Mouse (Mus musculus) forebrain, embryonic 16.5 days (tissue): ENCODE data around the gene Ube2l6. TPM values are rescaled to one million over a fixed set of nuclear protein-coding genes. Genes with fewer than 3 reads are reported as not detected.
"Not testable (repeated sequence)": the region's sequence is repeated elsewhere in the genome, so short reads cannot be mapped to it uniquely, and the experiment has no call there.

Source experiments
- ATAC-seq: fragments of 200-750 bp; cut with Nextera tagmentation; 2 replicates; pipeline ENCODE4 v1.8.0; 2017; ENCODE audit warnings: mild to moderate bottlenecking, moderate library complexity
- H3K27ac ChIP-seq: fragments of 300-500 bp; sonication (generic); 2 replicates; pipeline ENCODE4 v1.5.1; 2014; ENCODE audit warnings: low read length, control low read depth
- H3K27me3 ChIP-seq: fragments of 300-500 bp; sonication (generic); replicated peaks from 2 replicates; pipeline ENCODE4 v1.6.1; 2014; ENCODE audit warnings: low read length; ENCODE audit not compliant: control insufficient read depth, insufficient read depth
- H3K36me3 ChIP-seq: fragments of 300-500 bp; sonication (generic); 2 replicates; pipeline ENCODE4 v1.6.1; 2014; ENCODE audit not compliant: control insufficient read depth, insufficient read depth
- H3K4me1 ChIP-seq: fragments of 300-500 bp; sonication (generic); replicated peaks from 2 replicates; pipeline ENCODE4 v1.6.1; 2014; ENCODE audit warnings: low read length; ENCODE audit not compliant: control insufficient read depth, insufficient read depth
- H3K4me2 ChIP-seq: fragments of 300-500 bp; sonication (generic); 2 replicates; pipeline ENCODE4 v1.6.1; 2014; ENCODE audit warnings: mild to moderate bottlenecking, low read length, control low read depth
- H3K4me3 ChIP-seq: fragments of 300-500 bp; sonication (generic); replicated peaks from 2 replicates; pipeline ENCODE4 v1.5.1; 2014; ENCODE audit warnings: mild to moderate bottlenecking, low read length, control low read depth
- H3K9ac ChIP-seq: fragments of 300-500 bp; sonication (generic); replicated peaks from 2 replicates; pipeline ENCODE4 v1.6.1; 2014; ENCODE audit warnings: low read depth, low read length, control low read depth
- H3K9me3 ChIP-seq: fragments of 300-500 bp; sonication (generic); 2 replicates; pipeline ENCODE4 v1.6.1; 2016; ENCODE audit warnings: low read length; ENCODE audit not compliant: control insufficient read depth
- WGBS: fragments of 180-500 bp; shearing (Covaris S2); extraction: QIAGEN DNeasy Blood & Tissue Kit; methylation state at CpG from one replicate; pipeline ENCODE4 v1.1.7; 2014; 5-methylcytosine and 5-hydroxymethylcytosine counted together
- polyA plus RNA-seq: library from polyadenylated mRNA; unstranded; fragments of >200 nt; fragmentation: Nextera tagmentation; extraction: Ambion mirVana; gene quantifications from 2 replicates; pipeline ENCODE4 v1.2.1, GENCODE M21; 2015

The Ube2l6 gene
- polyA plus RNA-seq, 1 experiment from 2014 or later, result 21.2 TPM

DNA sequence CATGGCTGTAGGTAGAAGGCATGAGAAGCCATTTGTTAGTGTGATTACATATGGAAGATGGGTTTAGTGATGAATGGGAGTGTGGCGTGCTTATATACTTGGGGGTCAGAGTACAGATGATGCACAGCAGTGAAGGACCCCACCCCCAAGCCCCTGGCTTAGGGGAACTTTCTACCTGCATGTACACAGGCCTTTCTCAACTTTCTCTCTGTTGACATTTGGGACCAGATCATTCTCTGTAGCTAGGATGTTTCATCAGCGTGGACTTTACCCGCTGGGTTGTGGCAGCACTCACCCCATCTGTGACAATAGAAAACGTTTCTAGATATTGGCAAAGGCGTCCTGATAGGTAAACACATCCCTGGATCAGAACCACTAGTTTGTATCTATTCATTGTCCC, 2.6 kb downstream of the Ube2l6 start:
- WGBS, result 78% methylated on average over 5 of the region's 5 CpGs
- H3K27me3 ChIP-seq, H3K4me2 ChIP-seq, ATAC-seq, H3K36me3 ChIP-seq, H3K4me3 ChIP-seq, H3K27ac ChIP-seq, H3K4me1 ChIP-seq, H3K9ac ChIP-seq, H3K9me3 ChIP-seq: not testable (repeated sequence)

GRCm38 (mm10) chr2:84803963-84804362, 5.3 kb downstream of the Ube2l6 start:
- no peak for ATAC-seq
- 92% methylated on average over 7 of the region's 7 CpGs for WGBS

GRCm38 (mm10) chr2:84806546-84806945, 7.9 kb downstream of the Ube2l6 start:
- H3K27ac ChIP-seq, result no peak overlapping the region
- H3K36me3 ChIP-seq, result no peaks in the 10 kb centered on the region
- H3K4me1 ChIP-seq, result peaks cover 6% of the 10 kb centered on the region; the same call in 1 of the 2 replicates
- H3K27me3 ChIP-seq, result no peaks in the 10 kb centered on the region
- no peak overlapping the region for H3K4me3 ChIP-seq
- H3K9me3 ChIP-seq, result no peaks in the 10 kb centered on the region
- ATAC-seq, result no peak
- H3K9ac ChIP-seq, result no peak overlapping the region
- WGBS, result 85% methylated on average over 5 of the region's 5 CpGs
- no peak overlapping the region for H3K4me2 ChIP-seq

More at GRCm38 (mm10) chr2:84803963-84804362, 5.3 kb downstream of the Ube2l6 start:
- H3K9ac ChIP-seq, result no peak overlapping the region
- H3K9me3 ChIP-seq, result no peaks in the 10 kb centered on the region
- no peak overlapping the region for H3K4me3 ChIP-seq
- H3K27me3 ChIP-seq, result no peaks in the 10 kb centered on the region
- no peaks in the 10 kb centered on the region for H3K36me3 ChIP-seq
- no peak overlapping the region for H3K4me2 ChIP-seq
- no peak overlapping the region for H3K27ac ChIP-seq
- H3K4me1 ChIP-seq, result peaks cover 5% of the 10 kb centered on the region; the same call in 1 of the 2 replicates

DNA sequence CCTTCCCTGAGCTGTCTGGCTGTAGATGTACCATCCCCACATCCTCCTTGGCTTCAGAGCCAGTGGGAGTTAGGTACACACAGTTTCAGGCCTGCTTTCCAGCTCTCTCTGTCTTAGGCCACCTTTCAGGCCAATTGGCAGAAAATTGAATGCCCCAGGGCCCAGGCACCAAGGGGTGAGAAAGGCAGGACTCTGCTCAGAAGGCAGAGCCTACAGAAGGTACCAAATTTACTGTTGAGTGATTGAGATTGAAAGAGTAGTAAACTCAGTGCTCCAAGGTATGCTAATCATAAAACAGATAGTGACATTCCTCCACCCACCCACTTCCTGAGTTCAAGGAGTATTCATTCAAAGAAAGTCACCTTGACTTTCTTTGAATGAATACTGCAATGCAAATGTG, 10.7 kb downstream of the Ube2l6 start:
- Histone ChIP-seq H3K36me3 (no peaks in the 10 kb centered on the region), H3K27me3 (no peaks in the 10 kb centered on the region), H3K4me3 (no peak overlapping the region), H3K9me3 (no peaks in the 10 kb centered on the region), H3K9ac (no peak overlapping the region), H3K4me2 (no peak overlapping the region), H3K4me1 (peaks cover 6% of the 10 kb centered on the region; the same call in 1 of the 2 replicates), H3K27ac (no peak overlapping the region)
- no peak for ATAC-seq

GRCm38 (mm10) chr2:84810526-84810885, 11.9 kb downstream of the Ube2l6 start:
- no peaks in the 10 kb centered on the region for H3K27me3 ChIP-seq
- H3K4me1 ChIP-seq, result peaks cover 6% of the 10 kb centered on the region; the same call in 1 of the 2 replicates
- 47% methylated on average over 6 of the region's 6 CpGs for WGBS
- no peak overlapping the region for H3K4me3 ChIP-seq
- no peaks in the 10 kb centered on the region for H3K9me3 ChIP-seq
- peak overlapping the region; percentile 38; the same call in 1 of the 2 replicates for H3K4me2 ChIP-seq
- H3K27ac ChIP-seq, result no peak overlapping the region
- ATAC-seq, result no peak; the same call in 1 of the 2 replicates
- no peaks in the 10 kb centered on the region for H3K36me3 ChIP-seq
- H3K9ac ChIP-seq, result no peak overlapping the region

DNA sequence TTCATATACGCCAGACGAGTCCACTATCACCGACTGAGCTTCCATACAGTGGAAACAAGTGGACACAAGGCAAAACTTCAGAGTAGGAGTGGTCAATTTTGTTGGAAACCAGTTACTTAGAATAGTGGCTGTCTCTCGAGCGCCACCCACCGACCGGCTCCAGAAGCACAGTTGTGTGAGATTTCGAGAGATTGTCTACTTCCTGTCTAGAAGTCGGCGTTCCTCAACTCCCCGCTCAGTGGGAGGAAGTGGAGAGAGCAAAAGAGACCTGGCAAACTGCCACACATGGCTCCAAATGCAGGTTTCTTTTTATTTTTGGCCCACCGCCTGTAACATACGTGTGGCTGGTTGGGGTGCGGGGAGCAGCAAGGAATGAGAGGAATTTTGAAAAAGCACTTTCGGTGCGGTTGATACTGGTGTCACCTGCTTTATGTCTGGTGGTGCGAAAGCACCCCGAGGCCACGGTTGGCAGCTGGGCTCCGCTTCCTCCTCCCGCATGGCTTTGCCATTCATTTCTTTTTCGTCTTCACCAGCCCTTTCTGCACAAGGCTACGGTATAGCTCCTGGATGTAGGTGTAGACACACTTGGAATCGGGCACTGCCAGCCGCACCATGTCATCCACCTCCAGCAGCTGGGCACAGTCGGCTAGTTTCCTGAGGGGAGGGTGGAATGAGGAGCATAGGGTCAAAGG, 12.4 kb downstream of the Ube2l6 start:
- no peaks in the 10 kb centered on the region for H3K36me3 ChIP-seq
- 33% methylated on average over 26 of the region's 26 CpGs for WGBS
- peak overlapping the region; percentile 38 for H3K4me2 ChIP-seq
- H3K4me1 ChIP-seq, result peaks cover 6% of the 10 kb centered on the region; the same call in 1 of the 2 replicates
- no peaks in the 10 kb centered on the region for H3K9me3 ChIP-seq
- no peak overlapping the region for H3K9ac ChIP-seq
- no peak overlapping the region for H3K27ac ChIP-seq
- no peaks in the 10 kb centered on the region for H3K27me3 ChIP-seq
- peak; percentile 72 for ATAC-seq
- no peak overlapping the region; the same call in 1 of the 2 replicates for H3K4me3 ChIP-seq

GRCm38 (mm10) chr2:84811880-84812279, 13.3 kb downstream of the Ube2l6 start:
- Histone ChIP-seq H3K4me1 (peaks cover 6% of the 10 kb centered on the region; the same call in 1 of the 2 replicates), H3K36me3 (no peaks in the 10 kb centered on the region), H3K27me3 (no peaks in the 10 kb centered on the region), H3K4me2 (no peak overlapping the region), H3K9ac (no peak overlapping the region), H3K9me3 (no peaks in the 10 kb centered on the region), H3K27ac (no peak overlapping the region), H3K4me3 (no peak overlapping the region)
- no peak for ATAC-seq
- 92% methylated on average over 7 of the region's 7 CpGs for WGBS

- Histone ChIP-seq H3K9me3 (no peaks in the 10 kb centered on the region), H3K4me3 (no peak overlapping the region), H3K9ac (no peak overlapping the region), H3K27me3 (no peaks in the 10 kb centered on the region), H3K4me2 (no peak overlapping the region), H3K27ac (no peak overlapping the region), H3K36me3 (no peaks in the 10 kb centered on the region), H3K4me1 (peaks cover 6% of the 10 kb centered on the region; the same call in 1 of the 2 replicates)
- ATAC-seq, result no peak
- 73% methylated on average over 6 of the region's 6 CpGs for WGBS
These were observed 14.0 kb downstream of the Ube2l6 start for GRCm38 (mm10) chr2:84812676-84813075.

GRCm38 (mm10) chr2:84819861-84820260, 21.2 kb downstream of the Ube2l6 start:
- ATAC-seq, result no peak
- H3K36me3 ChIP-seq, result no peaks in the 10 kb centered on the region
- H3K4me2 ChIP-seq, result no peak overlapping the region
- H3K9me3 ChIP-seq, result no peaks in the 10 kb centered on the region
- H3K4me1 ChIP-seq, result no peaks in the 10 kb centered on the region
- 74% methylated on average over 3 of the region's 3 CpGs for WGBS
- no peak overlapping the region for H3K27ac ChIP-seq
- H3K27me3 ChIP-seq, result peaks cover 5% of the 10 kb centered on the region
- H3K4me3 ChIP-seq, result no peak overlapping the region
- H3K9ac ChIP-seq, result no peak overlapping the region
